Mouse (Mus musculus) E14TG2a.4 (cell line): ENCODE measurements around the gene Cit.
A peak's percentile ranks its signal among the peaks of the same experiment; 100 is the strongest.

Experiments used
- CTCF ChIP-seq: conservative IDR thresholded peaks from 2 replicates; pipeline ENCODE4 v1.5.1; 2014; ENCODE audit warnings: low read length
- NANOG ChIP-seq: IDR thresholded peaks from 2 replicates; pipeline ENCODE4 v1.6.1; 2014; ENCODE audit warnings: borderline replicate concordance, low read length, mixed read lengths

DNA sequence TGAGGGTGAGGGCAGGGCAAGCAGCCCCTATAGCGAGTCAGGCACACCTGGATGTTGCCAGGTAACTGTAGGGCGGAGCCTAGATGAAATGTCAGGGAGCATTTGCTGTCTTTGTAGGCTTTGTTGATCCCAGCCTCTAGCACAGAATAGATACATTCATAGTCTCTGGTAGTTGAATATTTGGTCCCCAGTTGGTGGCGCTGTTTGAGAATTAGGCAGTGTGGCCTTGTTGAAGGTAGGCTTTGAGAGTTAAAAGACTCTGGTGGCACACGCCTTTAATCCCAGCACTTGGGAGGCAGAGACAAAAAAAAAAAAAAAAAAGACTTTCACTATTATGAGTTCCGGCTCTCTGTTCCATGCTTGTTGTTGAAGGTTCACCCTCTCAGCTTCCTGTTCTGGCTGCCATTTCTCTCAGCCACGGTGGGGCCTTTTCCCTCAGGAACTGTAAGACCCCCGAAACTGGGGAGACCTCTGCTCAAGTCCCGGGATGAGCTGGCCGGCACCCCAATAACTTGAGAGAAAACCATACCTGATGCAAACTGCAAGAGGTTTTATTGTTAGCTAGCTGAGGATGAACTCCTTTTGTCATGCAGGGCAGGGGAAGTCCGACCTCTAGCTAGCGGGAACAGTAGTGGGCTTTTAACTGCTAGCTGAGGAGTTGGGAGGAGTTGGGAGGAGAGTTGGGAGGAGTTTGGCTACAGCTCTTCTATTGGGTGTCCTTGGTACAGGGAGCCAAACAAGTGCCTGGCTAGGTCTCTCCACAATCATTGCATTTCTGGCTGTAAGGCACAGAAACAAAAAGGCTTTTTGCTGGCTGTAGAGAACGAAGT is 3.9 kb upstream of the Cit start:
- TF ChIP-seq CTCF: peak; percentile 24; the same call in 1 of the 2 replicates
- TF ChIP-seq NANOG: no peak
